ENCODE assay signal across 16 mouse cellular contexts in the genomic region with DNA sequence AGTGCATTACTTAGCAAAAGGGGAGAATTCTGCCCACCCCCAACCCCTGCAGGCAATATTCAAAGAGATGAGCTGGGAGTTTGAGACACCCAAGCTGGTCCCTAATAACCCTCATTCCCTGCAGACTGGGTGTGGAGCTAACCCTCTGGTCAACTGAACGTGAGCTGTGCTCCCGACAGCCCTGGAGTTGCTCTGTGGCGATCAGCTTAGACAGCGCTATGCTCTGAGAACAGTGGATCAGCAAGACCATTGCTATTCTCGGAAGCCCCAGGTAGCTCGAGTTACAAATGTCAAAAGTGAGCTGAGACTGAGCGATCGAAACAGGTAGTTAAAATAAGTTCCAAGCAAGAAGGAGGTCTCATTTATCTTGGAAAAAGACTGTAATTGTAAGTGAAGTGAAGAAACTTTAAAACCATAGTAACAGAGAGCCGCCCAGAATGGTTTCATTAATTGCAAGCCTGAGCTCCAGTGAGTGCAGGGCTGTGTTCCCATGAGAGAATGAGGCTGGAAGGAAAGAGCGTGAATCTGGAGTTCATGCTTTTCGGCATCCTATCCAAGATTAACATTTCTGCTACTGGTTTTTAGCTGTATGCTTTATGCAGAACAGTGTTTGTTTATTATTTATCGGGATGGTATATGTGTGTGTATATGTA.
DNase-seq lines count a peak whose midpoint lies in the region; ATAC-seq and TF ChIP-seq lines count a peak whose summit lies in the region.
"Had no signal": no experiment of that assay in that cellular context is flagged by ENCODE, and none has a peak within 500 bp of the region (broad histone marks: within the 10 kb centered on the region; RNA-seq: fewer than 3 reads in every experiment).

No protein-coding gene starts in this region.

- no peaks in the 10 kb centered on the region for H3K9me3 ChIP-seq in kidney, postnatal 0 days (replicated peaks; ENCODE audit: low read length)
- H3K9me3 ChIP-seq in embryonic facial prominence, embryonic 11.5 days (replicated peaks; ENCODE audit: control insufficient read depth, low read length): no peaks in the 10 kb centered on the region
- no peaks in the 10 kb centered on the region for H3K9me3 ChIP-seq in limb, embryonic 12.5 days
- H3K9me3 ChIP-seq: midbrain, embryonic 15.5 days; neural tube, embryonic 12.5 days had no signal

- no peak for TF ChIP-seq CTCF in kidney, postnatal 0 days (IDR thresholded peaks at IDR 0.05; ENCODE audit: low read depth)

- no peaks in the 10 kb centered on the region for H3K27me3 ChIP-seq in kidney, postnatal 0 days (ENCODE audit: insufficient read depth, low read length)
- no peaks in the 10 kb centered on the region for H3K27me3 ChIP-seq in embryonic facial prominence, embryonic 11.5 days (ENCODE audit: control insufficient read depth, insufficient read depth, low read length)
- H3K27me3 ChIP-seq in limb, embryonic 12.5 days: no peaks in the 10 kb centered on the region
- H3K27me3 ChIP-seq: midbrain, embryonic 15.5 days; neural tube, embryonic 12.5 days had no signal

- intact Hi-C loops in gastrocnemius, postnatal 36 days (cut with DNase I): no loop called here

- H3K4me1 ChIP-seq in kidney, postnatal 0 days (replicated peaks; ENCODE audit: insufficient read depth, low read length): no peaks in the 10 kb centered on the region; the same call in 1 of the 2 replicates
- H3K4me1 ChIP-seq in embryonic facial prominence, embryonic 11.5 days (ENCODE audit: control insufficient read depth, insufficient read depth, low read length): no peaks in the 10 kb centered on the region; the same call in 1 of the 2 replicates
- H3K4me1 ChIP-seq in limb, embryonic 12.5 days (replicated peaks): peaks cover 17% of the 10 kb centered on the region
- H3K4me1 ChIP-seq: midbrain, embryonic 15.5 days had no signal

- H3K9ac ChIP-seq in kidney, postnatal 0 days (ENCODE audit: low read depth, low read length): no peak overlapping the region
- H3K9ac ChIP-seq in embryonic facial prominence, embryonic 11.5 days (replicated peaks; ENCODE audit: low read length): no peak overlapping the region
- no peak overlapping the region for H3K9ac ChIP-seq in limb, embryonic 12.5 days (replicated peaks)
- H3K9ac ChIP-seq: liver, postnatal 0 days; midbrain, embryonic 15.5 days; neural tube, embryonic 12.5 days had no signal

- peak; percentile 45 for DNase-seq in gastrocnemius, adult 18-20 months (ENCODE audit: low spot score)
- no peak for DNase-seq in gastrocnemius, postnatal 36 days
- DNase-seq in kidney, postnatal 0 days (ENCODE audit: low spot score): peak; percentile 33
- DNase-seq in kidney, postnatal 25 days: no peak
- DNase-seq in embryonic facial prominence, embryonic 11.5 days (ENCODE audit: low spot score): peak; percentile 49
- DNase-seq in cerebellum, adult 11 months: no peak
- DNase-seq in frontal cortex, postnatal 36 days (ENCODE audit: low spot score in 2 of 2): no peak
- DNase-seq: adrenal gland, adult 8-10 months; B cell, adult 2 months; cerebellum, adult 9-11 months; liver, postnatal 0 days had no signal

- no peak overlapping the region for H3K27ac ChIP-seq in kidney, postnatal 0 days
- no peak overlapping the region for H3K27ac ChIP-seq in embryonic facial prominence, embryonic 11.5 days (replicated peaks; ENCODE audit: low read depth, low read length)
- H3K27ac ChIP-seq in limb, embryonic 12.5 days: no peak overlapping the region
- H3K27ac ChIP-seq: macrophage; midbrain, embryonic 15.5 days; neural tube, embryonic 12.5 days had no signal

- no peak for ATAC-seq in kidney, postnatal 0 days (replicated peaks; ENCODE audit: low FRiP score, low read depth)
- ATAC-seq in embryonic facial prominence, embryonic 11.5 days (replicated peaks; ENCODE audit: insufficient number of reproducible peaks, low FRiP score, low TSS enrichment, low read depth): no peak
- ATAC-seq in limb, embryonic 12.5 days (ENCODE audit: insufficient number of reproducible peaks, insufficient read depth, low FRiP score, low TSS enrichment, low read depth): peak; percentile 40; the same call in 1 of the 2 replicates
- ATAC-seq: intestine, postnatal 0 days; liver, postnatal 0 days; midbrain, embryonic 15.5 days had no signal

- H3K4me3 ChIP-seq in kidney, postnatal 0 days (replicated peaks; ENCODE audit: low read depth, low read length): no peak overlapping the region
- H3K4me3 ChIP-seq in embryonic facial prominence, embryonic 11.5 days (ENCODE audit: low read depth, low read length): no peak overlapping the region
- no peak overlapping the region for H3K4me3 ChIP-seq in limb, embryonic 12.5 days (replicated peaks)
- H3K4me3 ChIP-seq: midbrain, embryonic 15.5 days; neural tube, embryonic 12.5 days had no signal

- H3K36me3 ChIP-seq in kidney, postnatal 0 days (ENCODE audit: insufficient read depth, low read length): no peaks in the 10 kb centered on the region
- H3K36me3 ChIP-seq in embryonic facial prominence, embryonic 11.5 days (replicated peaks; ENCODE audit: control insufficient read depth, insufficient read depth, low read depth, low read length): no peaks in the 10 kb centered on the region
- no peaks in the 10 kb centered on the region for H3K36me3 ChIP-seq in limb, embryonic 12.5 days
- H3K36me3 ChIP-seq: midbrain, embryonic 15.5 days; neural tube, embryonic 12.5 days had no signal

- no peak overlapping the region; the same call in 1 of the 2 replicates for H3K4me2 ChIP-seq in kidney, postnatal 0 days (ENCODE audit: low read length)
- no peak overlapping the region; the same call in 1 of the 2 replicates for H3K4me2 ChIP-seq in embryonic facial prominence, embryonic 11.5 days (ENCODE audit: low read depth, low read length)
- H3K4me2 ChIP-seq in limb, embryonic 12.5 days: no peak overlapping the region
- H3K4me2 ChIP-seq: midbrain, embryonic 15.5 days; neural tube, embryonic 12.5 days had no signal

- WGBS in kidney, postnatal 0 days: 34% methylated on average over 12 of the region's 12 CpGs
- 44% methylated on average over 12 of the region's 12 CpGs for WGBS in embryonic facial prominence, embryonic 11.5 days
- WGBS in limb, embryonic 12.5 days: 39% methylated on average over 12 of the region's 12 CpGs

Comparison
In these comparisons a context has a peak if more than half of its experiments do, and no peak if none do; other contexts are left out.
1. DNase-seq: peak in gastrocnemius, adult 18-20 months (single experiment), kidney, postnatal 0 days (single experiment) and embryonic facial prominence, embryonic 11.5 days (single experiment); none in gastrocnemius, postnatal 36 days (0 of 2), kidney, postnatal 25 days (0 of 2), cerebellum, adult 11 months (single experiment) and frontal cortex, postnatal 36 days (0 of 2).